Mouse (Mus musculus): ENCODE data around the gene Cep170b.
A peak's percentile ranks its signal among the peaks of the same experiment; 100 is the strongest.

Gene Cep170b

DNA sequence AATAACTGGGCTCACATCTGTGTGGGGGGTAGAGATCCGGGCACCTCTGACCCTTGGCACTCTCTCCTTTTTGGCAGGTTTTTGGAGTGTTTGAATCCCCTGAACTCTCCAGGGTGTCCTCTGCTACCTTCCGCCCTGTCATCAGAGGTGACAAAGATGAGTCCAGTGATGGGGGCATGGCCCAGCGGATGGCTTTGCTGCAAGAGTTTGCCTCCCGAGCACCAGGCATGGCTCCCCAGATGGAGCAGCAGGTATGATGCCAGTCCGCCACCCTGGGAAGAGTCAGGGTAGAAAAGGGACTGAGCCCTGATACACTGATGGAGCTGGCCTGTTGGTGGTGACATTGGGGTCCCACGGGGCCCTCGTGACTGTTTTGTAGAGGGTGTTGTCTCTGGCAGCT is 16.8 kb downstream of the Cep170b start:
- DNase-seq (ENCODE audit: low spot score in 2 of 2), result no peak

DNA sequence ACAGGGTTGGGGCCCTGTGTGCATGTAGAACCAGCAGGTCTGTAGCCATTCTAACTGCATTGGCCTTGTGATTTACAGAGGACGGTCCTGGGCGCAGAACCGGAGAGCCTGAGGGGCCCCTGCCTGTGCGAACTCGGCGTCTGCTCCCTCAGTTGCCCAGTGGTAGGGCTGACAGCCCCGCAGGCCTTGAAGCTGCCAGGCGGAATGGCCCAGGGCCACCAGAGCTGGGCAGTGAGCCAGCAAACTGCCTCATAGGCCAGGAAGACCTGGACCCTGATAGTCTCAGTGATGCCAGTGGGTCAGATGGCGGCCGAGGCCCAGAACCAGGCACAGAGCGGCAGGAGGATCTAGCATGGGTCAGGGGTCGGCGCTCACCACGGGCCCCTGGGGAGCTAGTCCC is 17.5 kb downstream of the Cep170b start:
- peak in 1 of 2 experiments; percentile 91 for DNase-seq (ENCODE audit: low spot score in 2 of 2)

DNA sequence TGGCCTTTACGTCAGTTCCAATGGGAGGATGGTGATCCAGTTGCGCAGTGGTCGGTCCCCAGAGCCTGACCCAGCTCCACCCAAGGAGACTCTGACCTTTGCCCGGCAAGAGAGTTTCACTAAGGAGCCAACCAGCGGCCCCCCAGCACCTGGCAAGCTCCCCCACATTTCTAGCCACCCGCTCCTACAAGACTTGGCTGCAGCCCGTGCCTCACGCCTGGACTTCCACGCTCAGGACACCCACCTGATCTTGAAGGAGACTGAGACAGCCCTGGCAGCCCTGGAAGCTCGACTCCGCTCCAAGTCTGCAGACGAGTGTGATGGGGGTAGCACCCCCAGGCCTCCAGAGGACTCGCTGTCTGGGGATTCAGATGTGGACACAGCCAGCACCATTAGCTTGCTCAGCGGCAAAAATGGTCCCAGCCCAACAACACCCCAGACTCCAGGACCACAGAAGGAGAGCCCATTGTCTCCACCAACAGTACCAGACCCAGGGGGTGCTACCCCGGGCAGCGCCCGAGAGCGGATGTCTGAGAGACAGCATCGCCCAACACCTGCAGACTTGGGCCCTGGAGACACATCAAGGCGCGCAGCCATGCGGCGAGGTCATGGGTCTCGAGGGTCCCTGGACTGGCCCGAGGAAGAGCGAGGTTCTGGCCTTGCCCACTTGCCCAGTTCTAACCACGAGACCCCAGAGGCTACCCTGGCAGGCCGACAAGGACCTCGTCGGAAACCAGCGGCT is 18.2 kb downstream of the Cep170b start:
- no peak for DNase-seq (ENCODE audit: low spot score in 2 of 2)

DNA sequence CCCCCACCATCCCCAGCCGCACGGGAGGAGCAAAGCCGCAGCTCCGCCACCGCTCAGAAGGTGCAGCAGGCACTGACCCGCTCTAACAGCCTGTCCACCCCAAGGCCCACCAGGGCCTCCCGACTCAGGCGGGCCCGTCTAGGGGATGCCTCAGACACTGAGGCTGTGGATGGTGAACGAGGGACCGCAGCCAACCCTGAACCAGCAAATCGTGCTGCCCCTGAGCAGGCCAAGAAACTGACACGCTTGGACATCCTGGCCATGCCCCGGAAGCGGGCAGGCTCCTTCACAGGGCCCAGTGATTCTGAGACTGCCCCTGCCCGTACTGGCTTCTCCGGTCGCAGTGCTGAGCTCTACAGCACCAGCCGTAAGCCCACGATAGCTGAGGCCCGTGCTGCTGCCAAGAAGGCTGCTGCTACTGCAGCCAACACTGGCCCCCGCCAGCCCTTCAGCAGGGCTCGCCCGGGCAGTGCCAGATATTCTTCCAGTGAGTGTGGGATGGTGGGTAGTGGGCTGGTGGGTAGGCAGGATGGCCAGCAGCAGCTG is 18.8 kb downstream of the Cep170b start:
- DNase-seq (ENCODE audit: low spot score in 2 of 2), result peak in 1 of 2 experiments; percentile 65

DNA sequence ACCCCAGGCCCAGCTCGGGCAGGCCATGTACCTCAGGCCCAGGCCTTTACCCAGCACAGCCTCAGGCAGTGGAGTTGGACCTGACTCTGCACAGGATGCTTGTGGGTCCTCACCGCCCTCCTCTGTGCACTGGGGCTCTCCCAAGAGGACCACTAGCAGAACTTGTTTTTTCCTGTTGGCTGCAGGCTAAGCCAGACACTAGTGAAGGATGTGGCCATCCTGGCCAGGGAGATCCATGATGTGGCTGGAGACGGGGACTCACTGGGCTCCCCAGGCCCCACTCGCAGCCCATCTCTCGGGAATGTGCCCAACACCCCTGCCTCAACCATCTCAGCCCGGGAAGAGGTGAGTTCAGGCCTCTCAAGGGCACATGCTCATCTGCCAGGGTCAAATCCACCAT is 22.5 kb downstream of the Cep170b start:
- DNase-seq (ENCODE audit: low spot score in 2 of 2), result no peak

DNA sequence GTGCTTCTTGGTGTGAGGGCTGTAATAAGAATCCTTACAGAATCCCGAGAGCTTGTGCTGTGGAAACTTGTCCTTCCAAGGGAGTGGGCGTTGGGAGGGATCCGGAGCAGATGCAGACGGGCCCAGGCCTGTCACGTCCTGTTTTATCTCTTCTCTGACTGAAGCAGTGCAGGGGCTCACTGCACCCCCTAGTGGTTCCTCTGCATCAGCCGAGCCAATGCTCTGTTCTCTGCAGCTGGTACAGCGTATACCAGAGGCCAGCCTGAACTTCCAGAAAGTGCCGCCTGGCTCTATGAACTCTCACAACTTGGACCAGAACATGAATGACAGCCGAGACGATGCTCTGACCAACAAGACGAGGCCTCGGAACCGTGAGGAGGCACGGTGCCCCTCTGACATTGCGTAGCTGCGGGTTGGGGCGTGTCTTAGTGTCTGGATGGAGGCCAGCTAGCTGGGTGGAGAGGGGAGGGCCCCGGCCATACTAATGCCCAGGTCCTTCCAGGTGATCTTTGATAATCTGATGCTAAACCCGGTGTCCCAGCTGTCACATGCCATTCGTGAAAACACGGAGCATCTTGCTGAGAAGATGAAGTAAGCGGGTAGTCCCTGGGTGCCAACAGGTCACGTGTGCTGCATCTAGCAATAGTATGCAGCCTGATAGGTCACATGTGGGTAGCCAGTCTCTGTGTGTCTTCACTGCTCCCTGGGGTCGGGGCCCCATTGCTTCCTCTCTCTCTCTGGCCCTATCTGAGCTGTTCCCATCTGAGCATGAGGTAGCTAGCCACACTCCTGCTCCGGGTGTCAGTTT is 23.1 kb downstream of the Cep170b start:
- DNase-seq (ENCODE audit: low spot score in 2 of 2), result peak in 1 of 2 experiments; percentile 83

DNA sequence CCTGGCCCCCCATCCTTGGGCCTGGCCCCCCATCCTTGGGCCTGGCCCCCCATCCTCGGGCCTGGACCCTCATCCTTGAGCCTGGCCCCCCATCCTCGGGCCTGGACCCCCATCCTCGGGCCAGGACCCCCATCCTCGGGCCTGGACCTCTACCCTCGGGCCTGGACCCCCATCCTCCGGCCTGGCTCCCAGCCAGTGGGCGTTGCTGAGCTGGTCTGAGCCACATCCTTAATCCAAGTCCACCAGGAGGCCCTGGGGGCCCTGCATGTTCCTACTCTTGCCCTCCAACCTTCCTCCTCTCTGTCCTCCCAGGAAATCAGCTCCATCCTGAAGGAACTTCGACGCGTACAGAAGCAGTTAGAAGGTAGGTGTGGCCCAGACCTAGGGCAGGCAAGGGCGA is 24.0 kb downstream of the Cep170b start:
- no peak for DNase-seq (ENCODE audit: low spot score in 2 of 2)

DNA sequence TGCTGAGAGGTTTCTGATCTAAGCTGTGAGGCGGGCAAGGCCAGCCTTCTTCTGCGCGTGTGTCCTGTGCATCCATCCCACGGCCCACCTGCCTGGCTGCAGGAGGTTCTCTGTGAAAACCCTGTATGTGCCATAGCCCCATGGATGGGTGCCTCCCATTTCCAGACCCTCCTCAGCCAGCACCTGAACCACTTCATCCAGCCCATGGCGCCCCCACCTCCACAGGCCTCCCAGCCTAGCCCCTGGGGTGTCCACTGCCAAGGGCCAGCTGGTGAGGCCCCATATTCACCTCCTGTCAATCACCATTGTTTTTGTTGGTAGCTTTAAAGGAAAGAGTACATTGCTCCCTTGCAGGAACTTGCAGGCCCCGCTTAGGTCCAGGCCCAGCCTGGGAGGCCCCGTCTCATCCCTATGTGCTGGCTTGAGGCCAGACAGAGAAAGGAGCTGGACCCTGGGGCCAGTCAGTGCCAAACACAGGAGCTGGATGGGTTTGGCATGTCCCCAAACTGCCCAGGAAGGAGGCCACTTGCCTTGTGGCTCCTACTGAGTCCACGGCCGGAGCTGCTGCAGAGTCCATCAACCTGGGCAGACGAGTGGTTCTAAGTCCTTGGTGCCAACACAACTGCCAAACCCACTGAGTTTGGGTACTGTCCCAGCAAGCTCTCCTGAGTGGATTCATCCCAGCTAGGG is 24.8 kb downstream of the Cep170b start:
- DNase-seq (ENCODE audit: low spot score in 2 of 2), result peak in 1 of 2 experiments; percentile 29

DNA sequence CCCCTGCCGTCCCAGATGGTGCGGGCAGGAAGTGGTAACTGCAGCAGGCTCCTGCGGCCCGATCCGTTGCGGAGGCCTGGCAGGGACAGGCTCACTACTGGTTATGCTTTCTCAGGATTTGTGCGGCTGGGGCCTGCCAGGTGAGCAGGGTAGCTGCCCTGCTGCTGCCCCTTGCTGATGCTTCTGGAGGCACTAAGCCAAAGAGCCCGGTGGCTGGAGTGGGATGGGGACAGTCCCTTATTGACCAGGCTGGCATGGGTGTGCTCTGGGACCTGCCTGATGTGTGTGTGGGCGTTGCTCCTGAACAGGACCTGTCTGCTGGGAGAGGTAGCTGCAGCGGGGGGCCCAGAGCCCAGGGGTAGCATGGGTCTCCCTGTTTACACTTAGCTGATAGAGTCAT is 25.5 kb downstream of the Cep170b start:
- no peak for DNase-seq (ENCODE audit: low spot score in 2 of 2)

DNA sequence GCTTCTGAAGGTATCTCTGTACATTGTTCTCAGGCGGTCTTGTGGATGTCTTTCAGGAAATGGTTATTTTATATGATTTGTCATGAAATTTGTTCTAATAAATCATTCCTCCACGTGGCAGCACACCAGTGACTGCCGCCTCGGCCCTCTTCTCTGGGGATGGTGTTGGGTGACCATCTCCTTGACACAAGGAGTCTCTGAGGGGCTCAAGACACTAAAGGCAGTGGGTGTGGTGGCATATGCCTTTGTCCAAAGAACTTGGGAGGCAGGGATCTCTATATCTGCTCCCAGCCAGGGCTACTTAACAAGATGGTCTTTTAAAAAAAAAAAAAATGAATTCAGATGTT is 26.2 kb downstream of the Cep170b start:
- no peak for DNase-seq (ENCODE audit: low spot score in 2 of 2)

DNA sequence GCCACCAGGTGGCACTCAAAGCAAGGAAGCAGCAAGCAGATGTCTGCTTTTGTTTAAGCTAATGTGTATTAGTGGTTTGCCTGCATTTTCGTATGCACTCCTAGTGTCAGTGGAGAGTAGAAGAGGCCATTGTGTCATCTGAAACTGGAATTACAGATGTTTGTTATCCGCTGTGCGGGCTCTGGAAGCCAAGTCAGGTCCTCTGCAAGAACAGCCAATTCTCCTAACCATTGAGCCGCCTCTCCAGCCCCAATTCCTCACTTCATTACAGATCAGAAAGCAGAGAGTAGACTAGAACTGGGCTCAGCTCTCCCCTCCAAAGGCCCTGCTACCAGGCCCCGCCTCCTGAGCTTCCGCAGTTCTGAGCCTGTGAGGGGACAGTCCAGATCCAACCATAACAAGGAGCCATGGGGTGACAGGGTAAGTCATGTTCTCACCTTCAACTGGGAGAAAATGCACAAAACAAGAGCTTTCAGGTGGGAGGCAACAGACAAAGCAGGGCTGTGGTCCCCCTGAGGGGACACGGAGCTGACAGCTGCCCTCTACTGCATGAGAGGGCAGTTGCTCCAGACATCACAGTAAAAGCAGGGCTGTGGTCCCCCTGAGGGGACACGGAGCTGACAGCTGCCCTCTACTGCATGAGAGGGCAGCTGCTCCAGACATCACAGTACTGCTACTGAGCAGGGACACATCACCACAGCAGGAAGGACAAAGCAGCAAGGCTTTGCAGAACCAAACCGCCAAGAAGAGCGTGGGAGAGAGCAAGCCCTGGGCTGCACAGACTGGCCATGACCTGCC is 26.8 kb downstream of the Cep170b start:
- peak in 1 of 2 experiments; percentile 43 for DNase-seq (ENCODE audit: low spot score in 2 of 2)

DNA sequence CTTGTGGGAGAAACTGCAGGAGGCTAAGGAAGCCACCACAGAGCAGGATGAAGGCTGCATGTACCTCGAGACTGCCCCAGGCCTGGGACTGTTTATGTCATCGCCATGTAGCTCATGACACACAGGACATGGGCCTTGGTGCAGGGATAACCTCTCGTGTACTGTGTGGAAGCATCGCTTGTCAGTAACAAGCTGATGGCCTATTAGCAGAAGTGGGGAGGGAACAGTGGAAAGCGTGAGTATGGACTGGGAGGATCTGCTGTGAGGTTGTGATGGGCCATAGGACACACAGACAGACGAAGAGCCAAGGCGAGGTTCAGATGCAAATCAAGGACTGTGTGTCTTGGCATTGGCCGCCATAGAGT is 27.3 kb downstream of the Cep170b start:
- no peak for DNase-seq (ENCODE audit: low spot score in 2 of 2)

DNA sequence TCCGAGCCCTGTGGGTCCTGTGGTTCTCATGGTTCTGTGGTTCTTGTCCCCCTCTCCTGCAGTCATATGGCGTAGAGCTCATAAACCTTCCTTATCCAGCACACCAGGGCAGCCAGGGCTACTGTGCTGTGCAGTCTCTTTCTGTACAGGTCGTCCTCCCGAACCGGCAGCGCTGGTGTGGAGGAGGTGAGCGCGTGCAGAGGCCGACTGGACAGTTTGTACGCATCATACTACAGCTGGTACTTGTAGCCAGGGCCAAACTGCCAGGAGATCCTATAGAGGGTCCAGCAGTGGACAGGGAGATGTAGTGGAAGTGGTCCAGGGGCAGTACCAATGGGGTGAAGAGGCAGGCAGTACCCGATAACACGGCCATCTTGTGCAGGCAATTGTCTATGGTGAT is 30.7 kb downstream of the Cep170b start:
- no peak for DNase-seq (ENCODE audit: low spot score in 2 of 2)

DNA sequence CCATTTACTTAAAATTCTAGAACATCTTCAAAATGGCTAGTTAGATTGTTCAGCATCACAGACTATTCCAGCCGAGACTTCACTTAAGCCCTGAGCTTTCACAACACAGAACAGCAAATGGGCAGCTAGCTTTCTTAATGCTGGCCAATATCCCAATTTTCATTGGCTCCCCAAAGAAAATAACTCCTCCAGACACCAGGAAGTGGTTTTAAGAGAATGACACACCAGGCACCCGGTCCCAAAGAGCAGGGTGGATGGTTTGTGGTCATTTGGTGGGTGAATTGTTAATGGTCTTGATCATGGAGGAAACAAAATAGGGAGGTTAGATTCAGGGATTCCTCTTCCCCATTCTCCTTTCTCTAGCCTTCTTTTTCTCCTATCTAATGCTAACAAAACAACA is 32.1 kb downstream of the Cep170b start:
- DNase-seq (ENCODE audit: low spot score in 2 of 2), result no peak

DNA sequence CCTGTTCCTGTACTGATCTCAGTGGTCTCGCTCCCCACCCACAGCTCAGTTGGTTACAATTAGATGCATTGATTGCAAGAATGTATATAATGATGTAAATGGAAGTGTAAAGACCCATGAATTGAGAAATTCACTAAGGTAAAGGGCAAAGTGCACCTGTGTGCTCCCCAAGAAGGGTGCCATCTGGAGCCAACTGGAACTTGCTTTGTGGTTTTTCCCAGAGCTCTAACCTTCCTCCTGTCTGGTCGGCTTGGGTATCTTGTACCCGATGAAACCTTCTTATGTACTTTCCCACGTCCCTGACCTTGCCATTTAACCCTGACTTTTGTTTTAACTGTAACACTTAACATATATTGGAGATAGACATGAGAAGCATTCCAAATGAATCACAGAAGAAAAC is 35.6 kb downstream of the Cep170b start:
- no peak for DNase-seq (ENCODE audit: low spot score in 2 of 2)

DNA sequence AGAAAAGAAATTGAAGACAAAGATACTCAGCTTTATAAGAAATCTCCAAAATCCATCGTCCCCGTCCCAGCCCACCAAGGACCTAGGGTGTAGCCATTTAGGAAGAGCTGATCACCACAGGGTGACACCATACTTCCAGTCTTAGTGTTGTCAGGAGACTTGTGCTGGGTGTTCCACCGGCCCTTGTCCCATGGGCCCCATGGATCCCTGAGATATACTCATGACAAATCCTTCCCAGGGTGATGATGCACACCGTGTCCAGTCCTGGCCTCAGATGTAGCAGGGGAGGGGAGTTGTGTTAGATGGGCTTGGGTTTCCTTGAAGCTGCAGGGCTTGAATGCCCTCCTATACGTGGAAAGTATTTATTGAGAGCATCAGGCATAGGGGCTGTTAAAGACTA is 37.6 kb downstream of the Cep170b start:
- DNase-seq (ENCODE audit: low spot score in 2 of 2), result no peak

DNA sequence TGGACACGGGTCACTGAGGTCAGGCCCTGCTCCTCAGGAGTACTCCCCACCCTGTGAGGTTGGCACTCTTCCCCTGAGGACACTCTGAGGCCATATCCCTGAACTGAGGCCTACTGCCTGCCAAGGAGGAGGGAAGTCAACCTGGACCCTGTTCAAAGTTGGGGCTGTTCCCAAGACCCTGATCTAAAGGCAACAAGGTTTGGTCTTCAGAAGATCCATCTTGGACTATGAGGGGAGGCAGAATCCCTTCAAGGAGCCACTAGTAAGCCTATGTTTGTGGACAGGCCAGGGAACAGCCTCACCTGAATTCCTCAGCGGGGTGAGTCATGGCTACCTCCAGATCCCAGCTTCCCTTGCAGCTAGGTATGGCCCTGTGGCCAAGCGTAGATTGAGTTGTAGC is 39.2 kb downstream of the Cep170b start:
- peak in 1 of 2 experiments; percentile 0 for DNase-seq (ENCODE audit: low spot score in 2 of 2)

DNA sequence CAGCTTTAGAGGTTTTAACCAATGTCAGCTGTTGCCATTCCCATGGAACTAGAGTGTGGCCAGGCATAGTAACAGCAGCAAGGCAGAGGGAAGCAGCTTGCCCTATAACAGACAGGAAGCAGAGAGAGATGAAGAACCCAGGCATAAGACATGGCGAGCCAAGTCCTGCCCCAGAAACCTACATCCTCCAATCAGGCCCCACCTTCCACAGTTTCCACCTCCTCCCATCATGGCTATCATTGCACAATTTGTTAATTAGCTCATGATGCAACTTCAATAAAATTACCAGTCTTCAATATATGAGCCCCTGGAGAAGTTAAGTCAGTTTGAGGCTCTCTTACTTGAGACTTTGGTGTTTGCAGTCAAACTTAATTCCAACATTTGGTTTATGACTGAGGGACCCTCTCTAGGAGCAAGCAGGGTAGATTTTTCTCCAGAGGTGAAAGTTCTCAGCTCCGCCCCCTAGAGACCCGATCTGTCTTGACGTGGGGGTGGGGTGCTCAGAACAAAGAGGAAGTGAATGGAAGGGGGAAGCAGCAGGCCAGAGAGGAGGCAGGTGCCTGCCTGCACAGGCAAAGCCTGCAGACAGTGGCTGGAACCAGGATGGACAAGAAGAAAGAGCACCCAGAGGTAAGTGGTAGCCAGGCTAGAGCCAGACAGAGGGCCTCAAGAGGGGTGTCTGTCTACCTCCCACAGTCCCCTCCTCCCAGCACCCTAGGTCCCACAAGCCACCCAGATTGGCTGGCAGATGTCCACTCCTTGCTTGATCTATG is 40.1 kb downstream of the Cep170b start, which contains the start of gene Pld4:
TSS of gene Pld4 (plus strand) at position 502 of the 773 bp plus-strand sequence.
- no peak for DNase-seq (ENCODE audit: low spot score in 2 of 2)

DNA sequence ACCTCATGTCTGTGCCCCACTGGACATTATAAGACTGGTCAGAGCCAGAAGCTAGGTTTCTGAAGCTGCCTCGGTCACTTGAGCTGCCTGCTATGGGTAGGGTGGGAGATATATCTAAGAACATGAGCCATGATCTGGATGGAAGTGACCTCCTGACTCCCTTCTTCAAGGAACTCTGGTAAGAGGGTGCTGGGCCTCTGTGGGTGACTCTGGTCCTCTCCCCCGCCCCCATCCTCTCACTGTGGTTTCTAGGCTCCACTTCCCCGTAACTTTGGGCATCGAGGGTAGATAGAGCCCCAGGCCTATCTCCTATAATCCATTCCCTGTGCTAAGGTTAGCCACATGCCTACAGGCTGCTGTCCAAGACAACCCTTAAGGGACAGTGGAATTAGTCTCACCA is 41.2 kb downstream of the Cep170b start:
- no peak for DNase-seq (ENCODE audit: low spot score in 2 of 2)

DNA sequence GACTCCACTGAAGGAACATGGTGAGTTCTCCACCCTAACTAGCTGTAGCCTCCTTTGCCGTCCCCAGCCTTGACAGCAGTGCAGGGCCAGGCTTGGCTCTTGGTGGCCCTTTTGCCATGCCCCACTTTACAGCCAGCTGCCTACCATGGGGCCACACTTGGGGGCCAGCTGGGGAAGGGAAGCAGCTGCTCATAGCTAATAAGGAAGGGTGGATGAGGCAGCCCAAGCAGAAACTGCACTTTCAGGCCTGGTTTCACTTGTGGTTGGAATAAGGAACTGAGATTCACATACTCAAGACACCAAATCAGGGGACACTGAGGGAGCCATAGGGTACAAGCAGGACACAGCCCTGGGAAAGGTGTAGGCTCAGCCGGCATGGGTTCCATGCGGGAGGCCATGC is 41.8 kb downstream of the Cep170b start:
- no peak for DNase-seq (ENCODE audit: low spot score in 2 of 2)

DNA sequence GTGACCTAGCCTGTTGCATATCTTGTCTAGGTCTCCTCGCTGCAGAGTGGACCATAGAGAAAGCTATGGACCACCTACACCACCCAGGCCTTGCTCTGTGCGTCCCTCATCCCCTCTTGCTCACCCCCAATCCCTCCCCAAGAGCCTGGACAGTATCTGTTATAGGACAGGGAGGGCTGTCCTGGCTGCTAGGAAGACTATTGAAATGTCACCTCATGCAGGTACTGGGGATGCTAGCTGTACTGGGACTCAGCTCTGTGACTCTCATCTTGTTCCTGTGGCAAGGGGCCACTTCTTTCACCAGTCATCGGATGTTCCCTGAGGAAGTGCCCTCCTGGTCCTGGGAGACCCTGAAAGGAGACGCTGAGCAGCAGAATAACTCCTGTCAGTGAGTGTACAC is 42.9 kb downstream of the Cep170b start:
- no peak for DNase-seq (ENCODE audit: low spot score in 2 of 2)

Data from cerebellum, postnatal 4 days (tissue).